Mouse (Mus musculus) cerebellum, adult 2 months (tissue): Measurements from ENCODE around the gene Cnn3. TPM values are rescaled to one million over a fixed set of nuclear protein-coding genes. Genes with fewer than 3 reads are reported as not detected.

Source experiments
- DNase-seq, 2 experiments: peaks; one replicate each; pipeline ENCODE4 v3.0.0; 2021
- H3K27ac ChIP-seq: fragments of 200-500 bp; 2 replicates; pipeline ENCODE4 v1.5.1; 2012; ENCODE audit warnings: low read length, control low read depth, inconsistent platforms; ENCODE audit not compliant: insufficient read depth
- H3K27me3 ChIP-seq: fragments of 200-500 bp; 2 replicates; pipeline ENCODE4 v1.6.1; 2012; ENCODE audit warnings: inconsistent platforms, mild to moderate bottlenecking, low read length, moderate library complexity; ENCODE audit not compliant: control insufficient read depth, insufficient read depth
- H3K4me1 ChIP-seq: fragments of 200-500 bp; 2 replicates; pipeline ENCODE4 v1.6.1; 2011; ENCODE audit warnings: low read length; ENCODE audit not compliant: control insufficient read depth, insufficient read depth
- H3K4me3 ChIP-seq: fragments of 200-500 bp; replicated peaks from 2 replicates; pipeline ENCODE3; 2011; ENCODE audit warnings: mild to moderate bottlenecking, low read depth, low read length, control low read depth; ENCODE audit not compliant: insufficient read depth
- CTCF ChIP-seq: fragments of 200-500 bp; IDR thresholded peaks from 2 replicates; pipeline ENCODE4 v1.5.1; 2011; ENCODE audit warnings: low read depth, mild to moderate bottlenecking, control low read depth, low read length, moderate library complexity, borderline replicate concordance; ENCODE audit not compliant: insufficient read depth
- POLR2A ChIP-seq: fragments of 200-500 bp; IDR thresholded peaks from 2 replicates; pipeline ENCODE4 v1.6.1; 2011; ENCODE audit warnings: low read length, control low read depth, borderline replicate concordance; ENCODE audit not compliant: insufficient read depth
- WGBS: fragments of 180-500 bp; shearing (Covaris S2); methylation state at CpG from one replicate; pipeline ENCODE4 v1.1.7; 2018; 5-methylcytosine and 5-hydroxymethylcytosine counted together
- polyA plus RNA-seq: library from polyadenylated mRNA; depleted of rRNA; stranded (reverse); fragments of >200 nt; gene quantifications from 2 replicates; pipeline ENCODE4 v1.2.3, GENCODE M21; 2012

Gene Cnn3
- polyA plus RNA-seq, 1 experiment: 170 TPM

DNA sequence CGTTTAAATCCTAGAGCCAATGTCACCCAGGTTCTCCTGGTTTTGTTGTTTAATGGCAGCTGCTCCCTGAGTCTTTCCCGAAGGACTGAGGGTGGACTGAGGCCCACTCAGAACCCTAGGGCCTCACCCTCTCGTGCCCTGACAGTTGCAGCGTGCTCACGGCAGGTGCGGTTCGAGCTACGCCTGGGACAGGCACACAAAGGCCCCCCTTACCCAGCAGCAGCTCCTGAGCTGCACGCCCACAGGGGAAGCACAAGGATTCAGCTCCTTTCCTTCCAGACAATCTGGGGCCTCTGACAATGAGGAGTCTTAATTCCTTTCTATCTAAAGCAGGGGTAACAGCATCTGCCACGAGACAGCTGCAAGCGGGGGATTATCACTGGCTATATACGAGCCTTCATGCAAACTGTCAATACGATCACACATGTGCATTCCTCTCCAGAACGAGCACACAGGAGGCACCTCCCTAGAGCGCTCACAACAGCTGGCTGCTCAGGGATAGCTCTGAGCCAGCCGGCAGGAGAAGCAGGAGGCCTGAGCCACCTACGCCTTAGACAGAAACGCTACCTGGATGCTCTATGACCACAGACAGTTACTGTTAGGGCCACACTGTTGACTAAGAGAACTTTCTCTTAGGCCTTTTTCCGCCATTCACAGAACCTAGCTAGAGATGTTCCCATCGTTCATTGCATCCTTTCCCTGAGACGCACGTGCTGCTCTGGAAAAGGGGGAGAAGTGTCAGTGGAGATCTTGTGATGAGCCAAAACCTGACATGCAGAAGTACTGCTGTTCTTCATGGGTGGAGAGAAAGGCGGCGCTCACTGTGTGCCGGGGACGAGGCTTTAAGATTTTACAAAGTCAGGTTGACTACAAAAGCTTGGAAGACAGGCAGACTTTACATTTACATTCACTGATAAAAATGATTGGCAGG lies 54.0 kb downstream of the Cnn3 start:
- 48% methylated on average over 26 of the region's 26 CpGs for WGBS
- Histone ChIP-seq H3K27ac (no peak overlapping the region), H3K4me1 (no peaks in the 10 kb centered on the region), H3K27me3 (no peaks in the 10 kb centered on the region; the same call in 1 of the 2 replicates), H3K4me3 (no peak overlapping the region)
- no peak for DNase-seq
- no peak for TF ChIP-seq POLR2A
- TF ChIP-seq CTCF: no peak

DNA sequence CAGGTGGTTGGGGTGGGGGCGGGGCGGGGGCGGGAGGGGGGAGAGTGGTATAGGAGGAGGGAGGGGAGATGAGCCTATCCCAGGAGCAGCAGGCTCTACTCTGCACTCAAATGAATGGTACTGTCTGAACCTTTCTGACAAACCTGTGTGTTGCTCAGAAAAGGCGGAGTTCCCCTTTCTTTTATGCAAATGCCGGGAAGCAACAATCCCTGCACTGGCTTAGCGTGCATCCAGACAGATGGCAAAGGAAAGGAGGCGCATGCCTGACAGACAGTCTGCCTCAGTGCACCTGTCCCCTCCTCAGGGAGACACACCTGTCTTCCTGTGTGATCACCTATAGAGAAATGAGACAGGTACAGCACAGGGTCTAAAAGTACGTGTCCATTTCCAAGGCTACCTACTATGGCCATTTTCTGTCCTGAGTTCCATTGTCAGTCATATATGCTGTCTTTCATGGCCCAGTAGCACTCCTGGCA lies 54.7 kb downstream of the Cnn3 start:
- TF ChIP-seq CTCF (no peak), POLR2A (no peak)
- Histone ChIP-seq H3K27ac (no peak overlapping the region), H3K4me3 (no peak overlapping the region), H3K27me3 (no peaks in the 10 kb centered on the region; the same call in 1 of the 2 replicates), H3K4me1 (no peaks in the 10 kb centered on the region)
- DNase-seq: no peak
- 47% methylated on average over 8 of the region's 8 CpGs for WGBS

DNA sequence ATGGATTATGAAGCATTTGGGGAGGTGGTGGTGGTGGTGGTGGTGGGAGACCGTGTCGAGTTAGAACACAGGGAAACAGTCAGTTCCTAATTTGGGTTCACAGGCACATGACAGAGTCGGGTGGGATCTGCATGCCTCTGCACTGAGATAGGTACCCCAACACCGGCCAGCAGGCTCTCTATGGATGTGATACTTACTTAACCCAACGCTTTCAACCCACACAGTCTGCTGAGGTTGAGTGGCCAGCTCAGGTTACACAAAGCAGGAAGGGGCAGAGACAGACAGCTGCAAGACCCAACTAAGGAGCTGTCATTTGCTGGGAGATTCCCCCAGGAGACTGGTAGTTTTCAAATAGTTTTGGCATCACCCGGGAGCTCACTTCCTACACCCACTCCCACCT lies 55.3 kb downstream of the Cnn3 start:
- WGBS: 52% methylated on average over 6 of the region's 6 CpGs
- H3K4me3 ChIP-seq: no peak overlapping the region
- TF ChIP-seq POLR2A (no peak), CTCF (no peak)
- H3K27ac ChIP-seq: no peak overlapping the region
- no peaks in the 10 kb centered on the region for H3K4me1 ChIP-seq
- H3K27me3 ChIP-seq: no peaks in the 10 kb centered on the region; the same call in 1 of the 2 replicates
- DNase-seq: no peak

DNA sequence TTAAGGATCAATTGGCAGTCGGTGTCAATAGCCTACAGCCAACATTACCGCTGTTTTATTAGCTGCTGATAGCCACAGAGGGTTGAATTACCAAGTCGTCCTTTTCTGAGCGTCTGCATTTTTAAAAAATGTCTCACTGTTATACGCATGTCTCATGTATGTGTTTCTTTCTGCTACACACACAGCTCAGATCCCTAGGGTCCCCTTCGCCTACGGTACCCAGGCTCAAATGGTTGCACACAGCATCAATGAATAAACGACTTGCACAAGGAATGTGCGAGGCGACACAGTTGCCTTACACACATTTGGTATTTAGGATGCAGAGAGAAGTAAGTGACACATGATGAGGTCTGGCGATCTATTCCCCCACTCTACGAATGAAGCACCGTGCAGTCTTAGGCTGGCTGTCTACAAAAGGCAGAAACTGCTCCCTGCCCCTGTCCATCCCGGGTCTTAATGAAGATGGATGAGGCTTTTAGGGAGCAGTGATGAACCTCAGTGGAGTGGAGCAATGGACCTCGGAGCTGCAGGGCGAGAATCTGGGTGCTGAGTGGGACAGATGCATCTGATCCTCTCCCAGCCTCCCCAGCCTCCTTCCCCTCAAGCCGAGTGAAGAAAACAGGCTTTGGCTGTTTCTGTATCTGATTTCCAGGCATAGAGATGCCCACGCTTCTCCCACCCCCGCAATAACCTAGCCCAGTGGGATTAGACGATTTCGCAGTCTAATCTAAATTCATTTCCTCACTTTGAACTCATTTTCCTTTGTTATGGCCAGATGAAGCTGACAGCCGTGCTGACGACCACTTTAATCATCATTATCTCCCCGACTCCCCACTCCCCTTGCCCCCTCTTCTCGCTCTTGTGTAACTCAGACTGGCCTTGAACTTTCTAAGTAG lies 57.2 kb downstream of the Cnn3 start:
- Histone ChIP-seq H3K4me3 (no peak overlapping the region), H3K27ac (no peak overlapping the region), H3K4me1 (no peaks in the 10 kb centered on the region), H3K27me3 (no peaks in the 10 kb centered on the region; the same call in 1 of the 2 replicates)
- 60% methylated on average over 25 of the region's 25 CpGs for WGBS
- DNase-seq: no peak
- TF ChIP-seq POLR2A (no peak), CTCF (no peak)

DNA sequence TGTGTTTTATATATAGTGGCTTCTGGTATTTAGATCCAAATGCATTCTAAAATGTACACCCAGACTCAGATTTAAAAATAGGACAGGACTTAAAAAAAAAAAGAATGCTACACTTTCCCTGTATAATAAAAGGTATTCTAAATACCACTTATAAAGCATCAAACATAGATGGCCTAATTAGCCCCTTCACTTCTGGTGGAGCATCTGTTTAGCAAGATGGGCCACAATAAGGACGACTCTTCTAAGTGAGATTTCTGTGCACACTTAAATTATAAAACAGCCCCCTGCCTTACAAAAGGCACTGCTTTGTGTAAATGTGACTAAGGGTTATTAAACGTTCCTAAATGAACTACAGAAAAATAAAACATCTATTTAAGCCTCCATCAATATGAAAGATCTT lies 58.9 kb downstream of the Cnn3 start:
- no peak for TF ChIP-seq CTCF
- TF ChIP-seq POLR2A: no peak
- H3K27me3 ChIP-seq: no peaks in the 10 kb centered on the region; the same call in 1 of the 2 replicates
- WGBS: 73% methylated on average over 2 of the region's 2 CpGs
- no peaks in the 10 kb centered on the region for H3K4me1 ChIP-seq
- H3K4me3 ChIP-seq: no peak overlapping the region
- H3K27ac ChIP-seq: no peak overlapping the region
- no peak for DNase-seq

DNA sequence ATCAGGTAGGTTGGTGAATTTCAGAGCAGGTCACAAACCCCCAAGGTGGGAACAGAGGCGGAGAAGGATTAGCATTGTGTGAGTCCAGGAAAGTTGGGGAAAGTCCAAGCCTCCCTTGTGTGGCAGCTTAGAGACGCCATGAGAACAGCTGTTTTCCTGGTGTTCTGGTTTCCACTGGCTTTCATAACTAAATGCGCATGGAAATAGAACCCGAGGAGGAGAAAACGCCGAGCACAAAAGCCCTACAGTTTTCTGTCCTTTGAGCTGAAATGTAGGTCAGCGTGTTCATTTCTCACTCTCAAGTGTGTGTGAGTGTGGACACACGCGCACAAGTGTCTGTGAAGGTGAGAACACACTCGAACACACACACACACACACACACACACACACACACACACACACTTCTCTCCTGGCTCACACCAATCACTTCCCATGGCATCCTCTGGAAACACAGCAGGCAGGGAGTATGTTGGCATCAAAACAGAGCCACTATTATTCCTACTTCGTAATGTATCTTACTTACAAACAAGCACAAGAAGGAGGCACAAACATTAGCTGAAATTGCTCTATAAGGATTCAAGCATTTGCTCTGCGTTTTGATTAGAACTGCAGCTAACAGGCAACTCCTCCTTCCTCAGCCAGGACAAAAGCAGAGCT lies 63.3 kb downstream of the Cnn3 start:
- no peaks in the 10 kb centered on the region for H3K4me1 ChIP-seq
- peak overlapping the region; percentile 56; the same call in 1 of the 2 replicates for H3K27ac ChIP-seq
- TF ChIP-seq CTCF (no peak), POLR2A (no peak)
- WGBS: 27% methylated on average over 12 of the region's 12 CpGs
- no peak overlapping the region for H3K4me3 ChIP-seq
- no peak for DNase-seq
- no peaks in the 10 kb centered on the region for H3K27me3 ChIP-seq

DNA sequence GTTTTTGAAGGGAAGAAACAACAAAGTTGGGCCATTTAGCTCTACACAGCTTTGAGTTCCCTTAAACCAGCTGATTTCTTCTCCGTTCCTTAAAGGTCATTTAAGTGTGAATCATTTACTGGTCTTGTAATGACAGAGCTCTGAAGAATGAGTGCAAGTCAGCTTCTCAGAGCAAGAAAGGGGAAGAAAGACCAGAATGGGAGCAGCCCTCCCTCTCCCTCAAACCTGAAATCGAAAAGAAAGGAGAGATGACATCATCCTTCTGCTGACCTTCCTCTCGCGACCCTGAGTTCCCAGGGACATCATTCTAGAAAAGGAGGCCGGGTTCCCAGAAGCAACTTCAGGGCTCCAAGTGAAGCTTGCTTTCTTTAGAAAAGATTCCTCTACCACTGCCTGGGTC lies 64.6 kb downstream of the Cnn3 start:
- no peak for TF ChIP-seq CTCF
- TF ChIP-seq POLR2A: no peak
- no peak for DNase-seq
- Histone ChIP-seq H3K27ac (no peak overlapping the region), H3K4me1 (no peaks in the 10 kb centered on the region), H3K4me3 (no peak overlapping the region), H3K27me3 (no peaks in the 10 kb centered on the region)
- 69% methylated on average over 5 of the region's 5 CpGs for WGBS
